Mouse (Mus musculus) E14TG2a.4 (cell line): Measurements from ENCODE around the gene Alk.

ENCODE experiments used
- H3K27me3 ChIP-seq: 2 replicates; pipeline ENCODE4 v1.6.1; 2014; ENCODE audit warnings: low read length, control low read depth; ENCODE audit not compliant: insufficient read depth
- H3K36me3 ChIP-seq: 2 replicates; pipeline ENCODE4 v1.6.1; 2014; ENCODE audit warnings: low read length, control low read depth; ENCODE audit not compliant: insufficient read depth
- H3K4me1 ChIP-seq: replicated peaks from 2 replicates; pipeline ENCODE4 v1.6.1; 2014; ENCODE audit warnings: low read depth, low read length, control low read depth
- H3K4me3 ChIP-seq: replicated peaks from 2 replicates; pipeline ENCODE4 v1.5.1; 2014; ENCODE audit warnings: mild to moderate bottlenecking, low read length
- H3K9me3 ChIP-seq: 2 replicates; pipeline ENCODE4 v1.6.1; 2014; ENCODE audit warnings: low read length, control low read depth
- CTCF ChIP-seq: conservative IDR thresholded peaks from 2 replicates; pipeline ENCODE4 v1.5.1; 2014; ENCODE audit warnings: low read length
- NANOG ChIP-seq: IDR thresholded peaks from 2 replicates; pipeline ENCODE4 v1.6.1; 2014; ENCODE audit warnings: borderline replicate concordance, low read length, mixed read lengths
- POU5F1 ChIP-seq: IDR thresholded peaks from 2 replicates; pipeline ENCODE4 v1.6.1; 2014; ENCODE audit warnings: low read length, borderline replicate concordance

The Alk gene

GRCm38 (mm10) chr17:72182414-72182813 lies 422.0 kb downstream of the Alk start:
- H3K27me3 ChIP-seq, result no peaks in the 10 kb centered on the region

GRCm38 (mm10) chr17:72180200-72180599 lies 424.2 kb downstream of the Alk start:
- Histone ChIP-seq H3K9me3 (no peaks in the 10 kb centered on the region), H3K4me1 (no peaks in the 10 kb centered on the region), H3K27me3 (no peaks in the 10 kb centered on the region), H3K4me3 (no peak overlapping the region), H3K36me3 (no peaks in the 10 kb centered on the region)
- no peak for TF ChIP-seq POU5F1
- TF ChIP-seq NANOG, result no peak
- TF ChIP-seq CTCF, result no peak

More at GRCm38 (mm10) chr17:72182414-72182813, 422.0 kb downstream of the Alk start:
- H3K4me3 ChIP-seq, result no peak overlapping the region
- no peaks in the 10 kb centered on the region for H3K9me3 ChIP-seq
- no peaks in the 10 kb centered on the region for H3K4me1 ChIP-seq
- H3K36me3 ChIP-seq, result no peaks in the 10 kb centered on the region
- no peak for TF ChIP-seq NANOG
- TF ChIP-seq CTCF, result no peak
- TF ChIP-seq POU5F1, result no peak

- Histone ChIP-seq H3K4me3 (no peak overlapping the region), H3K9me3 (no peaks in the 10 kb centered on the region), H3K36me3 (no peaks in the 10 kb centered on the region), H3K27me3 (no peaks in the 10 kb centered on the region), H3K4me1 (no peaks in the 10 kb centered on the region)
- TF ChIP-seq POU5F1 (no peak), CTCF (no peak), NANOG (no peak)
These were observed 424.7 kb downstream of the Alk start for GRCm38 (mm10) chr17:72179722-72180140.

- Histone ChIP-seq H3K36me3 (no peaks in the 10 kb centered on the region), H3K4me3 (no peak overlapping the region), H3K27me3 (no peaks in the 10 kb centered on the region), H3K4me1 (no peaks in the 10 kb centered on the region), H3K9me3 (peaks cover 4% of the 10 kb centered on the region; the same call in 1 of the 2 replicates)
- no peak for TF ChIP-seq POU5F1
- no peak for TF ChIP-seq NANOG
- no peak for TF ChIP-seq CTCF
These were observed 430.6 kb downstream of the Alk start for GRCm38 (mm10) chr17:72173778-72174177.

GRCm38 (mm10) chr17:72168152-72168551 lies 436.3 kb downstream of the Alk start:
- TF ChIP-seq POU5F1 (no peak), NANOG (no peak), CTCF (no peak)
- H3K36me3 ChIP-seq, result no peaks in the 10 kb centered on the region
- H3K4me1 ChIP-seq, result peaks cover 16% of the 10 kb centered on the region
- H3K27me3 ChIP-seq, result no peaks in the 10 kb centered on the region
- peaks cover 4% of the 10 kb centered on the region; the same call in 1 of the 2 replicates for H3K9me3 ChIP-seq
- H3K4me3 ChIP-seq, result no peak overlapping the region

- TF ChIP-seq CTCF, result no peak
- TF ChIP-seq NANOG, result no peak
- no peak for TF ChIP-seq POU5F1
- Histone ChIP-seq H3K9me3 (peaks cover 7% of the 10 kb centered on the region), H3K27me3 (no peaks in the 10 kb centered on the region), H3K4me1 (peaks cover under 1% of the 10 kb centered on the region; the same call in 1 of the 2 replicates), H3K36me3 (no peaks in the 10 kb centered on the region), H3K4me3 (no peak overlapping the region)
These were observed 445.5 kb downstream of the Alk start for GRCm38 (mm10) chr17:72158857-72159385.

- no peaks in the 10 kb centered on the region for H3K27me3 ChIP-seq
- no peaks in the 10 kb centered on the region for H3K4me1 ChIP-seq
- TF ChIP-seq NANOG (no peak), CTCF (no peak), POU5F1 (no peak)
- peaks cover 12% of the 10 kb centered on the region for H3K9me3 ChIP-seq
- no peak overlapping the region for H3K4me3 ChIP-seq
- H3K36me3 ChIP-seq, result no peaks in the 10 kb centered on the region
These were observed 446.4 kb downstream of the Alk start for GRCm38 (mm10) chr17:72157830-72158629.

GRCm38 (mm10) chr17:72153038-72153437 lies 451.4 kb downstream of the Alk start:
- no peaks in the 10 kb centered on the region for H3K4me1 ChIP-seq
- TF ChIP-seq NANOG, result no peak
- no peak for TF ChIP-seq POU5F1
- no peak for TF ChIP-seq CTCF
- H3K27me3 ChIP-seq, result no peaks in the 10 kb centered on the region
- H3K4me3 ChIP-seq, result no peak overlapping the region
- no peaks in the 10 kb centered on the region for H3K36me3 ChIP-seq
- H3K9me3 ChIP-seq, result peaks cover 12% of the 10 kb centered on the region

- TF ChIP-seq POU5F1 (no peak), CTCF (no peak), NANOG (no peak)
- no peak overlapping the region for H3K4me3 ChIP-seq
- H3K36me3 ChIP-seq, result no peaks in the 10 kb centered on the region
- no peaks in the 10 kb centered on the region for H3K4me1 ChIP-seq
- peaks cover 11% of the 10 kb centered on the region; the same call in 1 of the 2 replicates for H3K9me3 ChIP-seq
- H3K27me3 ChIP-seq, result no peaks in the 10 kb centered on the region
These were observed 459.4 kb downstream of the Alk start for GRCm38 (mm10) chr17:72144946-72145598.
